Mouse (Mus musculus): ENCODE measurements around the gene Sphk2. TPM values are rescaled to one million over a fixed set of nuclear protein-coding genes. Genes with fewer than 3 reads are reported as not detected.

Sphk2 gene
- polyA plus RNA-seq, 1 experiment from 2014 or later = 55.1 TPM

- no peak for ATAC-seq
- 86% methylated on average over 4 of the region's 4 CpGs for WGBS
- Histone ChIP-seq H3K27me3 (replicated peaks; ENCODE audit: control insufficient read depth, insufficient read depth, low read length) (no peaks in the 10 kb centered on the region), H3K27ac (ENCODE audit: low read depth, low read length) (peak overlapping the region; percentile 86; the same call in 1 of the 2 replicates), H3K9me3 (ENCODE audit: control insufficient read depth) (no peaks in the 10 kb centered on the region), H3K4me1 (replicated peaks; ENCODE audit: control insufficient read depth, insufficient read depth, low read length) (0 out of 2 replicates have a peak, but pooled peaks cover 2% of the 10 kb centered on the region), H3K36me3 (ENCODE audit: control insufficient read depth, insufficient read depth) (peaks cover 52% of the 10 kb centered on the region), H3K4me2 (replicated peaks; ENCODE audit: low read depth) (peak overlapping the region; percentile 57; the same call in 1 of the 2 replicates), H3K9ac (ENCODE audit: low read depth, low read length) (no peak overlapping the region), H3K4me3 (ENCODE audit: low read depth, low read length) (no peak overlapping the region)
- TF ChIP-seq CTCF (IDR thresholded peaks at IDR 0.05; ENCODE audit: low read depth) = no peak
Measured at GRCm38 (mm10) chr7:45723301-45723700, 5.5 kb upstream of the Sphk2 start.

- H3K4me3 ChIP-seq (ENCODE audit: low read depth, low read length) = peak overlapping the region; percentile 33
- H3K27ac ChIP-seq (ENCODE audit: low read depth, low read length) = peak overlapping the region; percentile 86
- H3K4me1 ChIP-seq (replicated peaks; ENCODE audit: control insufficient read depth, insufficient read depth, low read length) = 0 out of 2 replicates have a peak, but pooled peaks cover 2% of the 10 kb centered on the region
- H3K36me3 ChIP-seq (ENCODE audit: control insufficient read depth, insufficient read depth) = peaks cover 52% of the 10 kb centered on the region
- peak; percentile 48 for TF ChIP-seq CTCF (IDR thresholded peaks at IDR 0.05; ENCODE audit: low read depth)
- WGBS = 52% methylated on average over 13 of the region's 13 CpGs
- peak overlapping the region; percentile 45 for H3K9ac ChIP-seq (ENCODE audit: low read depth, low read length)
- H3K27me3 ChIP-seq (replicated peaks; ENCODE audit: control insufficient read depth, insufficient read depth, low read length) = no peaks in the 10 kb centered on the region
- H3K9me3 ChIP-seq (ENCODE audit: control insufficient read depth) = no peaks in the 10 kb centered on the region
- peak overlapping the region; percentile 57 for H3K4me2 ChIP-seq (replicated peaks; ENCODE audit: low read depth)
- ATAC-seq = 0 out of 2 replicates have a peak, but pooled peaks have one; percentile 1
Measured at GRCm38 (mm10) chr7:45722348-45722713, 4.5 kb upstream of the Sphk2 start.

DNA sequence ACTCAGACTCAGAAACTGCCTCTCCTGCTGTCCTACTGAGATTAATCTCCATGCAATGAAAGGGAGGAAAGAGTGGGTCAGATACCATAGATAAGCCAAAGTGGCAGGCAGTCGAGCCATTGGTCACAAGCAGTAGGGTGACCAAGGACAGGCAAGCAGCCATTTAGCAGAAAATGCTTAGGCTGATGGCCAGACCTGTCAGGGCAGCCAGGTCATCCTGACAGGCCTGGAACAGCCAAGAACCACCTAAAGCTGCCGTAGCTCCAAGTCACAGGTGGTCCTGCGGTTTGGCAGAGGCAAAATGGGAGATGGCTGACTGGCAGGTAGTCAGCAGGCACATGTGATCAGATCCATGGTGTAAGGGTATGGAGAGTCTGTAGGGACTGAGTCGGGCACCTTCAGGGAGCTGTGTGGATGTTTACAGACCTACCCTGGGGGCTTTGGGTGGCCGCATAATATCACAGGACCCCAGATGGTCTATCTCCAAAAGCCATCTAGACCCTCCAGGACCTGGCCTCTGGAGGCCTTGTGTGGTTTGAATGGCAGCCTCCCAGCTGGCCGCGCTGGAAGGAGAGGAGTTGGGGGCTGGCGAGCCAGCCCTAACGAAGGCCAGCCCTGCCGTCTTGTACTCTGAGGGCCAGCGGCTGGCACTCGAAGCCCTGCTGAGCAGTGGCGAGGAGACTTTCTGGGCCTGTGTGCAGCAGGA, 4.0 kb upstream of the Sphk2 start:
- H3K36me3 ChIP-seq (ENCODE audit: control insufficient read depth, insufficient read depth) = peaks cover 52% of the 10 kb centered on the region
- no peak for TF ChIP-seq CTCF (IDR thresholded peaks at IDR 0.05; ENCODE audit: low read depth)
- H3K27ac ChIP-seq (ENCODE audit: low read depth, low read length) = peak overlapping the region; percentile 86
- H3K27me3 ChIP-seq (replicated peaks; ENCODE audit: control insufficient read depth, insufficient read depth, low read length) = no peaks in the 10 kb centered on the region
- no peaks in the 10 kb centered on the region for H3K9me3 ChIP-seq (ENCODE audit: control insufficient read depth)
- peak overlapping the region; percentile 33 for H3K4me3 ChIP-seq (ENCODE audit: low read depth, low read length)
- H3K4me1 ChIP-seq (replicated peaks; ENCODE audit: control insufficient read depth, insufficient read depth, low read length) = 0 out of 2 replicates have a peak, but pooled peaks cover 6% of the 10 kb centered on the region
- 58% methylated on average over 13 of the region's 13 CpGs for WGBS
- peak overlapping the region; percentile 45 for H3K9ac ChIP-seq (ENCODE audit: low read depth, low read length)
- peak overlapping the region; percentile 57 for H3K4me2 ChIP-seq (replicated peaks; ENCODE audit: low read depth)
- no peak for ATAC-seq

DNA sequence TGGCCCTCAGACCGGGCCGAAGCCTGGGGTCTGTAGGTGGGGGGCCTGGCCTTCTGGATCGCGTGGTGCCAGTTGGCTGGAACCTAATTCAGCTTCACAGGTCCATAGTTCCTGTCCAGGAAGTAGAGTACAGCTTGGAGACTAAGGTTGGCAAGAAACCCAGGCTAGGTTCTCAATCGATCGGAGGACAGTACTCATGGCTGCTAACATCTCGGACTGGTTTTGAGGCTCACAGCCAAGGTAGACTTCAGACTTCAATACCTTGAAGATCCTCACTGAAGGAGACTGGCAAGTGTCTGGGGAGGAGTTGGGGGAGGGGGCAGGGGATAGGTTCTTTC, 3.4 kb upstream of the Sphk2 start:
- TF ChIP-seq CTCF (IDR thresholded peaks at IDR 0.05; ENCODE audit: low read depth) = no peak
- H3K9me3 ChIP-seq (ENCODE audit: control insufficient read depth) = no peaks in the 10 kb centered on the region
- H3K27ac ChIP-seq (ENCODE audit: low read depth, low read length) = peak overlapping the region; percentile 86
- H3K27me3 ChIP-seq (replicated peaks; ENCODE audit: control insufficient read depth, insufficient read depth, low read length) = no peaks in the 10 kb centered on the region
- H3K4me2 ChIP-seq (replicated peaks; ENCODE audit: low read depth) = peak overlapping the region; percentile 57
- peaks cover 9% of the 10 kb centered on the region; the same call in 1 of the 2 replicates for H3K4me1 ChIP-seq (replicated peaks; ENCODE audit: control insufficient read depth, insufficient read depth, low read length)
- peak overlapping the region; percentile 45 for H3K9ac ChIP-seq (ENCODE audit: low read depth, low read length)
- peaks cover 52% of the 10 kb centered on the region for H3K36me3 ChIP-seq (ENCODE audit: control insufficient read depth, insufficient read depth)
- H3K4me3 ChIP-seq (ENCODE audit: low read depth, low read length) = peak overlapping the region; percentile 33
- WGBS = 38% methylated on average over 7 of the region's 7 CpGs
- ATAC-seq = no peak

- Histone ChIP-seq H3K27ac (ENCODE audit: low read depth, low read length) (peak within 1 kb of the TSS; percentile 86), H3K27me3 (replicated peaks; ENCODE audit: control insufficient read depth, insufficient read depth, low read length) (no peaks in the 10 kb centered on the region), H3K36me3 (ENCODE audit: control insufficient read depth, insufficient read depth) (peaks cover 49% of the 10 kb centered on the region), H3K4me3 (ENCODE audit: low read depth, low read length) (peak within 1 kb of the TSS; percentile 33), H3K9me3 (ENCODE audit: control insufficient read depth) (no peaks in the 10 kb centered on the region), H3K9ac (ENCODE audit: low read depth, low read length) (peak within 1 kb of the TSS; percentile 45), H3K4me1 (replicated peaks; ENCODE audit: control insufficient read depth, insufficient read depth, low read length) (peaks cover 15% of the 10 kb centered on the region; the same call in 1 of the 2 replicates), H3K4me2 (replicated peaks; ENCODE audit: low read depth) (peak within 1 kb of the TSS; percentile 78)
- peak; percentile 70 for ATAC-seq
- TF ChIP-seq CTCF (IDR thresholded peaks at IDR 0.05; ENCODE audit: low read depth) = peak; percentile 50
- 56% methylated on average over 14 of the region's 14 CpGs for WGBS
Measured at GRCm38 (mm10) chr7:45720413-45721233, 2.8 kb upstream of the Sphk2 start, which contains the start of gene Fam83e. TSS of gene Fam83e (plus strand) at chr7:45721212.

Measured in intestine, postnatal 0 days (tissue).